ENCODE assay signal across 8 mouse cellular contexts in genomic region chr15:89841364-89842017, GRCm38 (mm10). TPM values are rescaled to one million over a fixed set of nuclear protein-coding genes. Genes with fewer than 3 reads are reported as not detected.
DNase-seq lines count a peak whose midpoint lies in the region; ATAC-seq lines count a peak whose summit lies in the region.

Gene Syt10, minus strand, starts transcription at chr15:89841860.

- H3K4me1 ChIP-seq in forebrain, embryonic 14.5 days (ENCODE audit: control insufficient read depth, insufficient read depth, low read length), result peaks cover 4% of the 10 kb centered on the region; the same call in 1 of the 2 replicates
- peaks cover 7% of the 10 kb centered on the region; the same call in 1 of the 2 replicates for H3K4me1 ChIP-seq in hindbrain, embryonic 15.5 days (replicated peaks)
- peaks cover 14% of the 10 kb centered on the region for H3K4me1 ChIP-seq in neural tube, embryonic 15.5 days

- DNase-seq in adrenal gland, postnatal 10 days, result peak; percentile 55
- no peak for DNase-seq in adrenal gland, adult 18-20 months (ENCODE audit: low spot score in 2 of 2)
- DNase-seq in brain, embryonic 18.5 days (ENCODE audit: low read depth, low spot score), result peak; percentile 10
- peak; percentile 68 for DNase-seq in forebrain, embryonic 14.5 days (ENCODE audit: low spot score)
- peak; percentile 40 to 63 for DNase-seq in left cerebral cortex, postnatal 36 days (ENCODE audit: low spot score in 2 of 2)
- DNase-seq in T-cell, adult 2 months (ENCODE audit: low spot score), result no peak

- intact Hi-C loops in left cerebral cortex, postnatal 36 days (cut with DNase I), result loop anchor here (5.0 kb wide), 1 partner anchor 219 kb away; no protein-coding TSS in a partner anchor

- no peaks in the 10 kb centered on the region for H3K36me3 ChIP-seq in forebrain, embryonic 14.5 days (ENCODE audit: control insufficient read depth, insufficient read depth, low read length)
- H3K36me3 ChIP-seq in hindbrain, embryonic 15.5 days, result no peaks in the 10 kb centered on the region
- no peaks in the 10 kb centered on the region for H3K36me3 ChIP-seq in neural tube, embryonic 15.5 days

- H3K9me3 ChIP-seq in forebrain, embryonic 14.5 days (replicated peaks; ENCODE audit: control insufficient read depth, low read length), result no peaks in the 10 kb centered on the region
- no peaks in the 10 kb centered on the region for H3K9me3 ChIP-seq in hindbrain, embryonic 15.5 days
- no peaks in the 10 kb centered on the region for H3K9me3 ChIP-seq in neural tube, embryonic 15.5 days (replicated peaks)

- WGBS in forebrain, embryonic 14.5 days, result 1% methylated on average over 42 of the region's 53 CpGs
- under 1% methylated on average over 53 of the region's 53 CpGs for WGBS in hindbrain, embryonic 15.5 days
- WGBS in neural tube, embryonic 15.5 days, result under 1% methylated on average over 50 of the region's 53 CpGs

- no peak within 1 kb of the TSS for H3K27ac ChIP-seq in forebrain, embryonic 14.5 days (ENCODE audit: low read depth, low read length)
- no peak within 1 kb of the TSS for H3K27ac ChIP-seq in hindbrain, embryonic 15.5 days (replicated peaks)
- H3K27ac ChIP-seq in neural tube, embryonic 15.5 days (replicated peaks), result peak within 1 kb of the TSS; percentile 4; the same call in 1 of the 2 replicates

- ATAC-seq in forebrain, embryonic 14.5 days, result peak; percentile 93
- ATAC-seq in hindbrain, embryonic 15.5 days (ENCODE audit: low FRiP score, low read depth), result peak; percentile 66; the same call in 1 of the 2 replicates
- peak; percentile 83 for ATAC-seq in neural tube, embryonic 15.5 days (ENCODE audit: low FRiP score)

- H3K4me2 ChIP-seq in forebrain, embryonic 14.5 days (ENCODE audit: low read length), result peak within 1 kb of the TSS; percentile 90
- peak within 1 kb of the TSS; percentile 87 for H3K4me2 ChIP-seq in hindbrain, embryonic 15.5 days
- peak within 1 kb of the TSS; percentile 95 for H3K4me2 ChIP-seq in neural tube, embryonic 15.5 days

- H3K4me3 ChIP-seq in forebrain, embryonic 14.5 days (ENCODE audit: low read depth, low read length), result peak within 1 kb of the TSS; percentile 49
- peak within 1 kb of the TSS; percentile 60 for H3K4me3 ChIP-seq in hindbrain, embryonic 15.5 days
- peak within 1 kb of the TSS; percentile 67 for H3K4me3 ChIP-seq in neural tube, embryonic 15.5 days (replicated peaks)

- peaks cover 14% of the 10 kb centered on the region; the same call in 1 of the 2 replicates for H3K27me3 ChIP-seq in forebrain, embryonic 14.5 days (replicated peaks; ENCODE audit: control insufficient read depth, insufficient read depth, low read length)
- H3K27me3 ChIP-seq in hindbrain, embryonic 15.5 days, result peaks cover 16% of the 10 kb centered on the region
- H3K27me3 ChIP-seq in neural tube, embryonic 15.5 days (replicated peaks), result peaks cover 22% of the 10 kb centered on the region

- peak within 1 kb of the TSS; percentile 58 for H3K9ac ChIP-seq in forebrain, embryonic 14.5 days (ENCODE audit: low read length)
- peak within 1 kb of the TSS; percentile 35 for H3K9ac ChIP-seq in hindbrain, embryonic 15.5 days
- peak within 1 kb of the TSS; percentile 42 for H3K9ac ChIP-seq in neural tube, embryonic 15.5 days (replicated peaks)

RNA-seq across cellular contexts. Expression of gene Syt10, which starts in this region (rescaled TPM):
- total RNA-seq in adrenal gland, postnatal 10 days (2021), result not detected
- under 1 TPM in 1 of 2 experiments, not detected in 1; 0.36 TPM for total RNA-seq in adrenal gland, adult 18-20 months (2021)
- 0.18 and 0.95 TPM in 2 replicates for polyA plus RNA-seq in forebrain, embryonic 14.5 days (2014; fragmentation: Nextera tagmentation; extraction: Ambion mirVana)
- 2.7 and 3.0 TPM in 2 replicates for polyA plus RNA-seq in hindbrain, embryonic 15.5 days (2015; fragmentation: Nextera tagmentation; extraction: Ambion mirVana)
- total RNA-seq in left cerebral cortex, postnatal 36 days (2021), result 10 to 100 TPM; 14.9 to 18.1 TPM
- polyA plus RNA-seq in neural tube, embryonic 15.5 days (2015; fragmentation: Nextera tagmentation; extraction: Ambion mirVana), result 5.7 and 6.5 TPM in 2 replicates

Comparison
In these comparisons a context has a peak if more than half of its experiments do, and no peak if none do; other contexts are left out.
1. RNA of gene Syt10 (total RNA-seq): 14.9 to 18.1 TPM in left cerebral cortex, postnatal 36 days; 0.36 TPM in adrenal gland, adult 18-20 months and not detected in adrenal gland, postnatal 10 days; every median in the first group is over 10 times any median in the second.
2. Peak in DNase-seq in adrenal gland, postnatal 10 days; RNA of the gene not detected or under 1 TPM.
3. Peak in DNase-seq, ATAC-seq, H3K4me3 ChIP-seq, H3K9ac ChIP-seq and H3K4me2 ChIP-seq in forebrain, embryonic 14.5 days; RNA of the gene not detected or under 1 TPM.
4. DNase-seq: peak in brain, embryonic 18.5 days (single experiment) and left cerebral cortex, postnatal 36 days (2 of 2); none in adrenal gland, adult 18-20 months (0 of 2) and T-cell, adult 2 months (single experiment).
5. Peak in every context shown above with its lines, with median percentiles within 50 percentile points of each other: ATAC-seq, H3K4me2 ChIP-seq, H3K4me3 ChIP-seq and H3K9ac ChIP-seq.